Mouse (Mus musculus): ENCODE results near the gene Rhobtb1. TPM values are rescaled to one million over a fixed set of nuclear protein-coding genes. Genes with fewer than 3 reads are reported as not detected.

Gene Rhobtb1
- polyA plus RNA-seq, 1 experiment from 2014 or later: 13.6 TPM

GRCm38 (mm10) chr10:69253075-69253685, 101.9 kb downstream of the Rhobtb1 start:
- Histone ChIP-seq H3K4me3 (no peak overlapping the region), H3K9ac (replicated peaks) (no peak overlapping the region)
- WGBS: 27% methylated on average over 5 of the region's 5 CpGs

GRCm38 (mm10) chr10:69253686-69254080, 102.4 kb downstream of the Rhobtb1 start:
- no peak overlapping the region for H3K27ac ChIP-seq (replicated peaks)

More at GRCm38 (mm10) chr10:69253075-69253685, 101.9 kb downstream of the Rhobtb1 start:
- Histone ChIP-seq H3K36me3 (peaks cover 4% of the 10 kb centered on the region; the same call in 1 of the 2 replicates), H3K4me2 (replicated peaks) (no peak overlapping the region), H3K27me3 (no peaks in the 10 kb centered on the region), H3K4me1 (peaks cover 7% of the 10 kb centered on the region; the same call in 1 of the 2 replicates), H3K9me3 (no peaks in the 10 kb centered on the region), H3K27ac (replicated peaks) (no peak overlapping the region)
- ATAC-seq (replicated peaks): no peak

GRCm38 (mm10) chr10:69254390-69254847, 103.2 kb downstream of the Rhobtb1 start:
- WGBS: 22% methylated on average over 8 of the region's 8 CpGs
- Histone ChIP-seq H3K27me3 (no peaks in the 10 kb centered on the region), H3K9me3 (no peaks in the 10 kb centered on the region), H3K9ac (replicated peaks) (no peak overlapping the region), H3K27ac (replicated peaks) (no peak overlapping the region), H3K4me2 (replicated peaks) (no peak overlapping the region), H3K4me3 (no peak overlapping the region), H3K36me3 (peaks cover 4% of the 10 kb centered on the region; the same call in 1 of the 2 replicates), H3K4me1 (peaks cover 7% of the 10 kb centered on the region; the same call in 1 of the 2 replicates)
- ATAC-seq (replicated peaks): peak; percentile 57

More at GRCm38 (mm10) chr10:69253686-69254080, 102.4 kb downstream of the Rhobtb1 start:
- ATAC-seq (replicated peaks): no peak
- Histone ChIP-seq H3K4me3 (no peak overlapping the region), H3K9me3 (no peaks in the 10 kb centered on the region), H3K9ac (replicated peaks) (no peak overlapping the region), H3K36me3 (peaks cover 4% of the 10 kb centered on the region; the same call in 1 of the 2 replicates), H3K27me3 (no peaks in the 10 kb centered on the region), H3K4me2 (replicated peaks) (no peak overlapping the region), H3K4me1 (peaks cover 7% of the 10 kb centered on the region; the same call in 1 of the 2 replicates)
- WGBS: 85% methylated on average over 5 of the region's 5 CpGs

- no peak overlapping the region for H3K9ac ChIP-seq (replicated peaks)
- no peaks in the 10 kb centered on the region for H3K9me3 ChIP-seq
- WGBS: 53% methylated on average over 5 of the region's 5 CpGs
- H3K4me1 ChIP-seq: peaks cover 7% of the 10 kb centered on the region; the same call in 1 of the 2 replicates
- no peaks in the 10 kb centered on the region for H3K36me3 ChIP-seq
- no peaks in the 10 kb centered on the region for H3K27me3 ChIP-seq
- no peak overlapping the region for H3K4me3 ChIP-seq
- H3K27ac ChIP-seq (replicated peaks): no peak overlapping the region
- no peak for ATAC-seq (replicated peaks)
- H3K4me2 ChIP-seq (replicated peaks): no peak overlapping the region
Measured at GRCm38 (mm10) chr10:69255594-69255993, 104.4 kb downstream of the Rhobtb1 start.

GRCm38 (mm10) chr10:69257592-69258133, 106.4 kb downstream of the Rhobtb1 start:
- Histone ChIP-seq H3K9me3 (no peaks in the 10 kb centered on the region), H3K4me3 (no peak overlapping the region), H3K4me1 (peaks cover 7% of the 10 kb centered on the region; the same call in 1 of the 2 replicates), H3K36me3 (no peaks in the 10 kb centered on the region), H3K27ac (replicated peaks) (no peak overlapping the region), H3K9ac (replicated peaks) (no peak overlapping the region), H3K4me2 (replicated peaks) (no peak overlapping the region), H3K27me3 (no peaks in the 10 kb centered on the region)
- ATAC-seq (replicated peaks): no peak
- WGBS: 90% methylated on average over 6 of the region's 6 CpGs

- Histone ChIP-seq H3K27me3 (no peaks in the 10 kb centered on the region), H3K4me2 (replicated peaks) (no peak overlapping the region), H3K36me3 (no peaks in the 10 kb centered on the region), H3K9ac (replicated peaks) (no peak overlapping the region), H3K27ac (replicated peaks) (no peak overlapping the region), H3K4me3 (no peak overlapping the region), H3K9me3 (no peaks in the 10 kb centered on the region), H3K4me1 (peaks cover 1% of the 10 kb centered on the region; the same call in 1 of the 2 replicates)
- 38% methylated on average over 9 of the region's 9 CpGs for WGBS
- no peak for ATAC-seq (replicated peaks)
Measured at GRCm38 (mm10) chr10:69258588-69258987, 107.4 kb downstream of the Rhobtb1 start.

- no peak overlapping the region for H3K4me2 ChIP-seq (replicated peaks)
- H3K4me3 ChIP-seq: no peak overlapping the region
- H3K9me3 ChIP-seq: no peaks in the 10 kb centered on the region
- H3K27ac ChIP-seq (replicated peaks): no peak overlapping the region
- H3K4me1 ChIP-seq: no peaks in the 10 kb centered on the region
- 79% methylated on average over 2 of the region's 2 CpGs for WGBS
- no peak overlapping the region for H3K9ac ChIP-seq (replicated peaks)
- no peaks in the 10 kb centered on the region for H3K27me3 ChIP-seq
- no peaks in the 10 kb centered on the region for H3K36me3 ChIP-seq
- ATAC-seq (replicated peaks): no peak
Measured at GRCm38 (mm10) chr10:69259161-69259560, 107.9 kb downstream of the Rhobtb1 start.

GRCm38 (mm10) chr10:69259929-69260328, 108.7 kb downstream of the Rhobtb1 start:
- no peak overlapping the region for H3K27ac ChIP-seq (replicated peaks)
- no peaks in the 10 kb centered on the region for H3K9me3 ChIP-seq
- H3K4me2 ChIP-seq (replicated peaks): no peak overlapping the region
- H3K27me3 ChIP-seq: no peaks in the 10 kb centered on the region
- H3K4me3 ChIP-seq: no peak overlapping the region
- no peak overlapping the region for H3K9ac ChIP-seq (replicated peaks)
- no peaks in the 10 kb centered on the region for H3K36me3 ChIP-seq
- no peaks in the 10 kb centered on the region for H3K4me1 ChIP-seq
- WGBS: 95% methylated on average over 8 of the region's 8 CpGs
- ATAC-seq (replicated peaks): no peak

- H3K27me3 ChIP-seq: no peaks in the 10 kb centered on the region
- 83% methylated on average over 14 of the region's 14 CpGs for WGBS
- no peak overlapping the region for H3K9ac ChIP-seq (replicated peaks)
- H3K36me3 ChIP-seq: no peaks in the 10 kb centered on the region
- H3K4me2 ChIP-seq (replicated peaks): no peak overlapping the region
- H3K4me3 ChIP-seq: no peak overlapping the region
- H3K4me1 ChIP-seq: no peaks in the 10 kb centered on the region
- no peak for ATAC-seq (replicated peaks)
- no peak overlapping the region for H3K27ac ChIP-seq (replicated peaks)
- no peaks in the 10 kb centered on the region for H3K9me3 ChIP-seq
Measured at GRCm38 (mm10) chr10:69262918-69263822, 111.9 kb downstream of the Rhobtb1 start.

- Histone ChIP-seq H3K27me3 (no peaks in the 10 kb centered on the region), H3K4me2 (replicated peaks) (no peak overlapping the region), H3K9me3 (no peaks in the 10 kb centered on the region), H3K4me1 (no peaks in the 10 kb centered on the region), H3K4me3 (no peak overlapping the region), H3K36me3 (no peaks in the 10 kb centered on the region), H3K27ac (replicated peaks) (no peak overlapping the region), H3K9ac (replicated peaks) (no peak overlapping the region)
- WGBS: 79% methylated on average over 2 of the region's 2 CpGs
- ATAC-seq (replicated peaks): no peak
Measured at GRCm38 (mm10) chr10:69263906-69264305, 112.7 kb downstream of the Rhobtb1 start.

GRCm38 (mm10) chr10:69265421-69265820, 114.2 kb downstream of the Rhobtb1 start:
- no peak overlapping the region for H3K9ac ChIP-seq (replicated peaks)
- no peaks in the 10 kb centered on the region for H3K27me3 ChIP-seq
- no peaks in the 10 kb centered on the region for H3K9me3 ChIP-seq
- H3K27ac ChIP-seq (replicated peaks): no peak overlapping the region
- no peak overlapping the region for H3K4me3 ChIP-seq
- H3K36me3 ChIP-seq: peaks cover 7% of the 10 kb centered on the region
- no peak for ATAC-seq (replicated peaks)
- H3K4me2 ChIP-seq (replicated peaks): no peak overlapping the region
- WGBS: 91% methylated on average over 15 of the region's 15 CpGs
- no peaks in the 10 kb centered on the region for H3K4me1 ChIP-seq
